24 mouse cellular contexts compared by ENCODE assay signal in the genomic region with DNA sequence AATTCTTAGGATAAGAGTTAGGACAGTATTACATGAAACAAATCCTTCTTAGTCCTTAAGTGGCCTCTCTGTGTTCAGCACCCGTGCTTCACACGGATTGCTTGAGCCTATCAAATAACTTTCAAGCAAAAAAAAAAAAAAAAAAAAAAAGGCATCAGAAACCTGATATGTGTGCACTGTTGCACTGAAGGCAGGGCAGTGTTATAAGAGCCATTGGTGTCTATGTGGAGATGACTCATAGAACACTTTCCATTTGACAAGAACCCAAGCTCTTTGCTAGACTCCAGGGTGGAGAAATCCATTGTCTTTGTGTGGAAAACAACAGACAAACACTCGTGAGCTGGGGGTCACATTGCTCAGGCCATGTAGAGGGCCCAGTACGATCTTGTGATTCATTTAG. TPM values are rescaled to one million over a fixed set of nuclear protein-coding genes. Genes with fewer than 3 reads are reported as not detected.
DNase-seq lines count a peak whose midpoint lies in the region; ATAC-seq and TF ChIP-seq lines count a peak whose summit lies in the region.
"Had no signal": no experiment of that assay in that cellular context is flagged by ENCODE, and none has a peak within 500 bp of the region (broad histone marks: within the 10 kb centered on the region; RNA-seq: fewer than 3 reads in every experiment).

No protein-coding gene starts in this region.

- H3K27ac ChIP-seq in gastrocnemius, adult 2 months = peak overlapping the region; percentile 59
- no peak overlapping the region for H3K27ac ChIP-seq in intestine, postnatal 0 days (ENCODE audit: low read depth, low read length)
- no peak overlapping the region for H3K27ac ChIP-seq in midbrain, embryonic 14.5 days (replicated peaks; ENCODE audit: low read depth, low read length)
- H3K27ac ChIP-seq: embryonic facial prominence, embryonic 13.5 days; forebrain, embryonic 10.5 days; hindbrain, postnatal 0 days; limb, embryonic 12.5 days; liver, embryonic 12.5 days; midbrain, embryonic 12.5 days; neural tube, embryonic 15.5 days had no signal

- intact Hi-C loops in gastrocnemius, adult 2 months (cut with DNase I) = loop anchor here (5.0 kb wide), 1 partner anchor 58 kb away; the partner anchor contains the start of gene Tulp4
- intact Hi-C loops in gastrocnemius, postnatal 36 days (cut with DNase I) = no loop called here

- ATAC-seq in intestine, postnatal 0 days = no peak
- no peak for ATAC-seq in midbrain, embryonic 14.5 days (ENCODE audit: low FRiP score, low TSS enrichment)
- ATAC-seq: hindbrain, postnatal 0 days; liver, embryonic 12.5 days had no signal

- H3K4me2 ChIP-seq in intestine, postnatal 0 days (replicated peaks; ENCODE audit: low read depth) = no peak overlapping the region
- no peak overlapping the region for H3K4me2 ChIP-seq in midbrain, embryonic 14.5 days (ENCODE audit: low read length)
- H3K4me2 ChIP-seq: embryonic facial prominence, embryonic 13.5 days; limb, embryonic 12.5 days; liver, embryonic 12.5 days; lung, embryonic 14.5 days; midbrain, embryonic 12.5 days; neural tube, embryonic 15.5 days had no signal

- H3K9ac ChIP-seq in intestine, postnatal 0 days (ENCODE audit: low read depth, low read length) = no peak overlapping the region
- H3K9ac ChIP-seq in midbrain, embryonic 14.5 days (replicated peaks; ENCODE audit: low read length) = no peak overlapping the region
- H3K9ac ChIP-seq: embryonic facial prominence, embryonic 13.5 days; limb, embryonic 12.5 days; liver, embryonic 12.5 days; lung, embryonic 14.5 days; midbrain, embryonic 12.5 days; neural tube, embryonic 15.5 days had no signal

- no peak for DNase-seq in gastrocnemius, adult 2 months
- DNase-seq in gastrocnemius, postnatal 36 days = no peak
- DNase-seq in lung, postnatal 36 days = peak; percentile 14
- DNase-seq in lung, postnatal 14 days = no peak
- DNase-seq in R1 (ENCODE audit: low read depth, low spot score) = peak; percentile 20
- no peak for DNase-seq in embryo, embryonic 9.5 days (ENCODE audit: extremely low spot score)
- DNase-seq in midbrain, embryonic 14.5 days = no peak
- DNase-seq: adrenal gland, postnatal 10 days; B cell, adult 2 months; cerebellum, adult 9-10 months; heart, adult 18-20 months; kidney, adult 11 months; kidney, postnatal 25 days; lung, embryonic 14.5 days; right cerebral cortex, postnatal 25 days; thymus, adult 2 months had no signal

- TF ChIP-seq CTCF in gastrocnemius, adult 2 months (IDR thresholded peaks at IDR 0.05) = no peak
- no peak for TF ChIP-seq CTCF in intestine, postnatal 0 days (IDR thresholded peaks at IDR 0.05; ENCODE audit: low read depth)

- no peaks in the 10 kb centered on the region for H3K9me3 ChIP-seq in intestine, postnatal 0 days (ENCODE audit: control insufficient read depth)
- H3K9me3 ChIP-seq in midbrain, embryonic 14.5 days (ENCODE audit: control insufficient read depth, low read length) = no peaks in the 10 kb centered on the region
- H3K9me3 ChIP-seq: embryonic facial prominence, embryonic 13.5 days; forebrain, embryonic 10.5 days; limb, embryonic 12.5 days; liver, embryonic 12.5 days; midbrain, embryonic 12.5 days; neural tube, embryonic 15.5 days had no signal

- H3K36me3 ChIP-seq in intestine, postnatal 0 days (ENCODE audit: control insufficient read depth, insufficient read depth) = no peaks in the 10 kb centered on the region
- no peaks in the 10 kb centered on the region for H3K36me3 ChIP-seq in midbrain, embryonic 14.5 days (ENCODE audit: control insufficient read depth, insufficient read depth, low read length)
- H3K36me3 ChIP-seq: forebrain, embryonic 10.5 days; limb, embryonic 12.5 days; liver, embryonic 12.5 days; midbrain, embryonic 12.5 days; neural tube, embryonic 15.5 days had no signal

- H3K4me1 ChIP-seq in intestine, postnatal 0 days (replicated peaks; ENCODE audit: control insufficient read depth, insufficient read depth, low read length) = no peaks in the 10 kb centered on the region
- no peaks in the 10 kb centered on the region for H3K4me1 ChIP-seq in midbrain, embryonic 14.5 days (ENCODE audit: control insufficient read depth, insufficient read depth, low read length)
- H3K4me1 ChIP-seq: embryonic facial prominence, embryonic 13.5 days; forebrain, embryonic 10.5 days; limb, embryonic 12.5 days; liver, embryonic 12.5 days; midbrain, embryonic 12.5 days had no signal

- WGBS in intestine, postnatal 0 days = 63% methylated on average over 4 of the region's 4 CpGs
- 74% methylated on average over 4 of the region's 4 CpGs for WGBS in midbrain, embryonic 14.5 days

- no peaks in the 10 kb centered on the region for H3K27me3 ChIP-seq in intestine, postnatal 0 days (replicated peaks; ENCODE audit: control insufficient read depth, insufficient read depth, low read length)
- H3K27me3 ChIP-seq in midbrain, embryonic 14.5 days (ENCODE audit: control insufficient read depth, insufficient read depth, low read length) = no peaks in the 10 kb centered on the region
- H3K27me3 ChIP-seq: embryonic facial prominence, embryonic 13.5 days; limb, embryonic 12.5 days; liver, embryonic 12.5 days; midbrain, embryonic 12.5 days; neural tube, embryonic 15.5 days had no signal

- H3K4me3 ChIP-seq in gastrocnemius, adult 2 months = no peak overlapping the region
- H3K4me3 ChIP-seq in intestine, postnatal 0 days (ENCODE audit: low read depth, low read length) = no peak overlapping the region
- H3K4me3 ChIP-seq in midbrain, embryonic 14.5 days (replicated peaks; ENCODE audit: low read depth, low read length) = no peak overlapping the region
- H3K4me3 ChIP-seq: embryonic facial prominence, embryonic 13.5 days; forebrain, embryonic 10.5 days; limb, embryonic 12.5 days; liver, embryonic 12.5 days; midbrain, embryonic 12.5 days; neural tube, embryonic 15.5 days had no signal

RNA-seq across cellular contexts. Expression of gene Tulp4, which starts 58.7 kb away (rescaled TPM):
- 100 to 1,000 TPM; 111 to 124 TPM for total RNA-seq in gastrocnemius, adult 2 months (2021)
- total RNA-seq in gastrocnemius, postnatal 36 days (2021) = 100 to 1,000 TPM; 103 to 106 TPM
- polyA plus RNA-seq in intestine, postnatal 0 days (2015; fragmentation: Nextera tagmentation; extraction: Ambion mirVana) = 35.1 and 37.0 TPM in 2 replicates
- 203 and 212 TPM in 2 replicates for polyA plus RNA-seq in midbrain, embryonic 14.5 days (2014; fragmentation: Nextera tagmentation; extraction: Ambion mirVana)

Comparison
In these comparisons a context has a peak if more than half of its experiments do, and no peak if none do; other contexts are left out.
1. DNase-seq: peak in lung, postnatal 36 days (single experiment) and R1 (single experiment); none in gastrocnemius, adult 2 months (single experiment), gastrocnemius, postnatal 36 days (0 of 2), lung, postnatal 14 days (single experiment), embryo, embryonic 9.5 days (single experiment) and midbrain, embryonic 14.5 days (single experiment).